Mouse (Mus musculus): ENCODE measurements around the gene Acvr1b. TPM values are rescaled to one million over a fixed set of nuclear protein-coding genes. Genes with fewer than 3 reads are reported as not detected.

Gene Acvr1b
- total RNA-seq, 4 experiments from 2014 or later: 100 to 118 (median 110) TPM

- DNase-seq (ENCODE audit: low spot score in 2 of 2): no peak
Measured at GRCm38 (mm10) chr15:101194951-101195823, 21.3 kb downstream of the Acvr1b start.

GRCm38 (mm10) chr15:101196079-101196795, 22.4 kb downstream of the Acvr1b start:
- no peak for DNase-seq (ENCODE audit: low spot score in 2 of 2)

GRCm38 (mm10) chr15:101196961-101197360, 23.1 kb downstream of the Acvr1b start:
- DNase-seq (ENCODE audit: low spot score in 2 of 2): no peak

GRCm38 (mm10) chr15:101197497-101198179, 23.8 kb downstream of the Acvr1b start:
- no peak for DNase-seq (ENCODE audit: low spot score in 2 of 2)

DNA sequence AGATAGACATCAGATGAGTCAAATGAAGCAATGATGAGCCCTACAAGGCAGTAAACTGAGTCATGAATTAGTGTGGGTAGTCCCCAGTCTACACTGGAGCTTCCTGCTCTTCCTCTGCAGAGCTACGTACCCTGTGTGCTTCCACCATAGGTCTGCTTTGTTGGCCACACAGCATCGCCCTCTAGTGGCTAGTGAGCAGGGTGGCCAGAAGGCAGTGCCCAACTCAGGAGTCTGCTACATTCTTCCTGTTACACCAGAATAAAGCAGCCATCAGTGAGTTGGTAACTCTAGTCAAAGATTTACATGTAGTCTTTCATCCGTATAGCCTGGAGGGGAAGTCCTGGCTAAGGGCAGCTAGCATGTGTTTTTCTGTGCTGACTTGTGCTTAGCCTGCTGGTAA, 24.4 kb downstream of the Acvr1b start:
- no peak for DNase-seq (ENCODE audit: low spot score in 2 of 2)

DNA sequence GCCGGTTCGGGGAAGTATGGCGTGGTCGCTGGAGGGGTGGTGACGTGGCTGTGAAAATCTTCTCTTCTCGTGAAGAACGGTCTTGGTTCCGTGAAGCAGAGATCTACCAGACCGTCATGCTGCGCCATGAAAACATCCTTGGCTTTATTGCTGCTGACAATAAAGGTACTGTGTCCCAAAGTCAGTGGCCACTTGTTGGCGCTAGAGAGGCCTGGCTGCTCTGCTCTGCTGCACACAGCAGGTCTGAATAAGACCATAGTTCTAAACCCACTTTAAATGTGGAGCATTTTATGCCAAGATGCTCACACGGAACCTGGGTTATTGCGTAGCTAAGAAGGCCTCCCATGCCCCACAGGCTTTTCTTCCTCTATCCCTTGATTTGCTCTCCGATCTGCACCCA, 25.0 kb downstream of the Acvr1b start:
- DNase-seq (ENCODE audit: low spot score in 2 of 2): no peak

GRCm38 (mm10) chr15:101200777-101201295, 27.0 kb downstream of the Acvr1b start:
- no peak for DNase-seq (ENCODE audit: low spot score in 2 of 2)

GRCm38 (mm10) chr15:101201414-101201813, 27.5 kb downstream of the Acvr1b start:
- no peak for DNase-seq (ENCODE audit: low spot score in 2 of 2)

GRCm38 (mm10) chr15:101203673-101204072, 29.8 kb downstream of the Acvr1b start:
- no peak for DNase-seq (ENCODE audit: low spot score in 2 of 2)

GRCm38 (mm10) chr15:101204781-101205180, 30.9 kb downstream of the Acvr1b start:
- no peak for DNase-seq (ENCODE audit: low spot score in 2 of 2)

DNA sequence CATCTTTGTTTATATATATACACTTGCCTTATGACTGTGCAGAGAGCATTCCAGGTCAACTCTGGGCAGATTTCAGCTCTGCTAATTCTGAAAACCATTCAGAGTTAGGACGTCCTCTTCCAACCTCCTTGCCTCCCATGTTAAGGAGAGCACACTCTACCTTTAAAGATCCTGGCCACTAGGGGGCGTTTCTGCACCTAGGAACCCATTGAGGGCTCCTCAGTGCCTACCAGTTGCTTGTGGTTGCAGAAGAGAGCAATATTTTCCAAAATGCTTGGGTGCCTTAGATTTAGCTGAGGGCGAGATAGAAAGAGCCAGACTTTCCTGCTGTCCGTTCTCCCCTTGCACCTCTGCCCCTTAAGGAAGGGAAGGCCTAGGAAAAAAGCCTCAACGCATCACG, 36.4 kb downstream of the Acvr1b start:
- DNase-seq (ENCODE audit: low spot score in 2 of 2): no peak

- no peak for DNase-seq (ENCODE audit: low spot score in 2 of 2)
Measured at GRCm38 (mm10) chr15:101210998-101211613, 37.2 kb downstream of the Acvr1b start.

GRCm38 (mm10) chr15:101212435-101212834, 38.6 kb downstream of the Acvr1b start:
- DNase-seq (ENCODE audit: low spot score in 2 of 2): no peak

GRCm38 (mm10) chr15:101215136-101215535, 41.3 kb downstream of the Acvr1b start:
- no peak for DNase-seq (ENCODE audit: low spot score in 2 of 2)

DNA sequence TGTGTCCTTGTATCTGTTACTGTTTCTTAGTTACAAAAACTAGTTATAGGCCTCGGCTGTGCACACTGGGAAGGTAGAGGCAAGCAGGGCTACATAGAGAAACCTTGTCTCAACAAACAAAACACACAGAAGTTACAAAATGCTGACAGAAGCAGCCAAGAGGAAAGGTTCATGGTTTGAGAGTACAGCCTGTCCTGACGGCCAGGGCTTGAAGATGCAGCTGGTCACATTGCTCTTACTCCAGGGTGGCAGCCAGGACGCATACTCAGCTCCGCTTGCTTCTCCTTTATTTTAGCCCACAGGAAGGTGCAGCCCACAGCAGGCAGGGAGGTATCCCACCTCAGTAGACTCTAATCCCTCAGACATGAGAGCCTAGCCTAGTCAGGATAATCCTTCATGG, 42.2 kb downstream of the Acvr1b start:
- DNase-seq (ENCODE audit: low spot score in 2 of 2): no peak

DNA sequence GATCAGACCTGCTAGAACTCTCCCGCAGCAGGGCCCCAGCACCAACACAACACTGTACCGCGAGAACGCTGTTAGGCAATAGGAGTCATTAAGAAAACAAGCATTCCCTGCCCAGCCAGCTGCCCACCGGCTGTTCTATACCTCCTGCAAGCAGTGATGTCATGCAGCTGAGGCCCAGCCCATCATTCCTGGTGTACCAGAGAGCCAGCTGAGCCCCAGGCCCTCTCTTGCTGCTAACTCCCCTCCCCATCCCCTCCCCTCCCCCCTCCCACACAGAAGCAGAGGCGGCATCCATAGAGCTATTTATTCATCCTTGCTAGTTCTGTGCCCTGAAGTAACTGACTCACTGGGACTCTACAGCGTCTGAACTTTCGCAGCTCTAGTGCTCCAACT, 47.0 kb downstream of the Acvr1b start:
- no peak for DNase-seq (ENCODE audit: low spot score in 2 of 2)

DNA sequence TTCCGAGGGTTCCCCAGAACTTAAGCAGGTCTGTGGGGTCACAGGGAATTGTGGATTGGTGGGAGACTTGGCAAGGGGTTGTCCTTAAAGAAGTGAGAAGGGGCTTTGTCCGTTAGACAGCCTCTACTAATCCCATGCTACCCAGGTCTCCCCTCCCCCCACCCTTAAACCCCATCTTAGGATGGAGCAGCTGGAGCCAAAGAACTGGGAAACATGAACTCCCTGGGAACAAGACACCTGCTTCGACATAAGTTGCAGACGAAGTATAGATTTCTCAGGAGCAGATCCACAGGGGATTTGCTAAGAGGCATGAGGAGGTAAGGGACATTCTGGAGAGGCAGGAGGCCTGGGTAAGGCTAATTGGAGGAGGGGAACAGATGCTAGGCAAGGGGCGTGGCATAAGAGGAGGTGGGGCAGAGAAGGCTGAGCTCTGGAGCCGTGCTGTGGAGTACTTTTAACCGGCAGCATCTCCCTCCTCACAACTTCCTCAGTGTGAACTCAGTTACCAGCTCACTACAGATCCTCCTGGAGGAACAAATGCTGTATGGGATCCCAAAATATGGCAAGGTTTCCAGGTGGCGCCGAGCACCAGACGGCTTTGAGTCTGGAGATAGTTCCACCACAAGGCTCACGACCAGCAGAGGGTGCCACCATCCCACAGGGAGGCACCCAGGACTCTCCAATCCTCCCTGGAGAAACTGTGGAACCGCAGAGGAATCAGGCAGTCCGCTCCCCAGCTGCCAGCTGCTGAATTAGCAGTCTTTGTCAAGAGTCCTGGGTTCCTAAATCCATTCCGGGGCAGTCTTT, 47.6 kb downstream of the Acvr1b start:
- peak; percentile 84 to 91 for DNase-seq (ENCODE audit: low spot score in 2 of 2)

DNA sequence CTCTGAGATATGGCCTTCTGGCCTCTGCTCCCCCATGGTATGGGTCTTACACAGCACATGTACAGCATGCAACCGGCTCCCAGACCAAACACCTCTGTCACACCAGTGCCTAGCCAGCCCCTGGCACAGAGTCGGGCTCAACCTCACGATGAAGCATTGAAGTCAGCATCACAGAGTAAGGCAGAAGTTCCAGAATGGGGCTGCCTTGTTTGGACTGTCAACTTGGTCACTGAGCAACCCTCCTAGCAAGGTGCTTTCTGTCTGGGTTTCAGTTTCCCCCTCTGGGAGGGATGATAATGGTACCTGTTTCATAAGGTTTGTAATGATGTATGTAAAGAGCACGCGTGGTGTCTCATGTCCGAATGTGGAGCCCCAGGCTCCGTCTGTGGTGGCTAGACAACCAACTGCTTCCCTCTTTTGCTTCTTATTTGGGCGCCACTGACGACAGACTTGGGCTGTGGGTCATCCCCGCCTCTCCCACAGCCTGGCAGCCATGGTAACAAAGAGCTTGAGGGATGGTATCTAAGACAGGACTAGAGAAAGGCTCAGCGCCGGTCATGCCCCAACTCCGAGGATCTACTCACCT, 49.1 kb downstream of the Acvr1b start:
- no peak for DNase-seq (ENCODE audit: low spot score in 2 of 2)

- no peak for DNase-seq (ENCODE audit: low spot score in 2 of 2)
Measured at GRCm38 (mm10) chr15:101223596-101223995, 49.7 kb downstream of the Acvr1b start.
